Mouse (Mus musculus): ENCODE data around the gene Fgfrl1. TPM values are rescaled to one million over a fixed set of nuclear protein-coding genes. Genes with fewer than 3 reads are reported as not detected.

Fgfrl1 gene
- polyA plus RNA-seq, 1 experiment from 2014 or later, result 4.7 TPM

GRCm38 (mm10) chr5:108660632-108661268 lies 31.4 kb upstream of the Fgfrl1 start:
- Histone ChIP-seq H3K9me3 (ENCODE audit: control insufficient read depth, low read length) (no peaks in the 10 kb centered on the region), H3K4me1 (ENCODE audit: control insufficient read depth, insufficient read depth, low read depth, low read length) (peaks cover 17% of the 10 kb centered on the region), H3K27ac (ENCODE audit: low read depth, low read length) (peak overlapping the region; percentile 41), H3K27me3 (replicated peaks; ENCODE audit: control insufficient read depth, insufficient read depth, low read length) (no peaks in the 10 kb centered on the region), H3K4me3 (ENCODE audit: low read length) (peak overlapping the region; percentile 95), H3K36me3 (ENCODE audit: control insufficient read depth, insufficient read depth, low read length) (peaks cover 9% of the 10 kb centered on the region), H3K9ac (ENCODE audit: low read depth, low read length) (peak overlapping the region; percentile 98), H3K4me2 (ENCODE audit: low read length) (peak overlapping the region; percentile 91)
- WGBS, result 9% methylated on average over 36 of the region's 36 CpGs
- peak; percentile 98 for ATAC-seq

- Histone ChIP-seq H3K4me3 (ENCODE audit: low read length) (no peak overlapping the region), H3K9me3 (ENCODE audit: control insufficient read depth, low read length) (no peaks in the 10 kb centered on the region), H3K27ac (ENCODE audit: low read depth, low read length) (no peak overlapping the region), H3K4me1 (ENCODE audit: control insufficient read depth, insufficient read depth, low read depth, low read length) (peaks cover 17% of the 10 kb centered on the region), H3K9ac (ENCODE audit: low read depth, low read length) (no peak overlapping the region), H3K36me3 (ENCODE audit: control insufficient read depth, insufficient read depth, low read length) (no peaks in the 10 kb centered on the region), H3K4me2 (ENCODE audit: low read length) (no peak overlapping the region), H3K27me3 (replicated peaks; ENCODE audit: control insufficient read depth, insufficient read depth, low read length) (no peaks in the 10 kb centered on the region)
- WGBS, result 85% methylated on average over 4 of the region's 4 CpGs
- no peak for ATAC-seq
Observed at GRCm38 (mm10) chr5:108662772-108663171, 29.4 kb upstream of the Fgfrl1 start.

GRCm38 (mm10) chr5:108665066-108665465 lies 27.1 kb upstream of the Fgfrl1 start:
- no peaks in the 10 kb centered on the region for H3K36me3 ChIP-seq (ENCODE audit: control insufficient read depth, insufficient read depth, low read length)
- WGBS, result 44% methylated on average over 3 of the region's 3 CpGs
- no peak overlapping the region for H3K4me3 ChIP-seq (ENCODE audit: low read length)
- ATAC-seq, result no peak
- H3K4me1 ChIP-seq (ENCODE audit: control insufficient read depth, insufficient read depth, low read depth, low read length), result peaks cover 12% of the 10 kb centered on the region
- H3K9ac ChIP-seq (ENCODE audit: low read depth, low read length), result no peak overlapping the region
- H3K9me3 ChIP-seq (ENCODE audit: control insufficient read depth, low read length), result no peaks in the 10 kb centered on the region
- no peak overlapping the region for H3K27ac ChIP-seq (ENCODE audit: low read depth, low read length)
- H3K4me2 ChIP-seq (ENCODE audit: low read length), result no peak overlapping the region
- no peaks in the 10 kb centered on the region for H3K27me3 ChIP-seq (replicated peaks; ENCODE audit: control insufficient read depth, insufficient read depth, low read length)

DNA sequence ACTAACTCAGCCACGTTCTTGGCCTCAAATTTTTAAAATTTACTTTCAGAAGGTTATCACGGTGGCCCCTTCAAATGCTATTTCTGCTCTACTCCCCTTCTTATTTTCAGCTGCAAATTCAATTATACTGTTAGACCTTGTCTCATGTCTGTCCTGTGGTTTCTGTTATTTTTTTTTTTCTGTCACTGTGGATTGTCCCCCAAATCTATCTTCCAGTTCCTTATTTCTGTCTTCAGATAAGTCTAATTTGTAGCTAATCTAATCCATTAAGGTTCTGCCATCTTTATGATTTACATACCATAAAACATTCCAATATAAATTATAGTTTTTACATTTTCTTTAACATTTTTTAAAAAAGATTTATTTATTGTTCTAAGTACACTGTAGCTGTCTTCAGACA lies 24.8 kb upstream of the Fgfrl1 start:
- H3K4me3 ChIP-seq (ENCODE audit: low read length), result no peak overlapping the region
- no peak for ATAC-seq

GRCm38 (mm10) chr5:108668387-108668932 lies 23.7 kb upstream of the Fgfrl1 start:
- Histone ChIP-seq H3K4me2 (ENCODE audit: low read length) (peak overlapping the region; percentile 63), H3K27ac (ENCODE audit: low read depth, low read length) (peak overlapping the region; percentile 83), H3K4me1 (ENCODE audit: control insufficient read depth, insufficient read depth, low read depth, low read length) (peaks cover 13% of the 10 kb centered on the region), H3K27me3 (replicated peaks; ENCODE audit: control insufficient read depth, insufficient read depth, low read length) (no peaks in the 10 kb centered on the region), H3K9me3 (ENCODE audit: control insufficient read depth, low read length) (no peaks in the 10 kb centered on the region), H3K9ac (ENCODE audit: low read depth, low read length) (peak overlapping the region; percentile 69), H3K36me3 (ENCODE audit: control insufficient read depth, insufficient read depth, low read length) (peaks cover 20% of the 10 kb centered on the region), H3K4me3 (ENCODE audit: low read length) (peak overlapping the region; percentile 52)
- peak; percentile 0; the same call in 1 of the 2 replicates for ATAC-seq
- WGBS, result 13% methylated on average over 3 of the region's 3 CpGs

More for the DNA sequence above, 24.8 kb upstream of the Fgfrl1 start:
- H3K27ac ChIP-seq (ENCODE audit: low read depth, low read length), result no peak overlapping the region
- 81% methylated on average over 2 of the region's 2 CpGs for WGBS
- no peaks in the 10 kb centered on the region for H3K27me3 ChIP-seq (replicated peaks; ENCODE audit: control insufficient read depth, insufficient read depth, low read length)
- no peak overlapping the region for H3K9ac ChIP-seq (ENCODE audit: low read depth, low read length)
- peaks cover 13% of the 10 kb centered on the region for H3K4me1 ChIP-seq (ENCODE audit: control insufficient read depth, insufficient read depth, low read depth, low read length)
- peaks cover 11% of the 10 kb centered on the region for H3K36me3 ChIP-seq (ENCODE audit: control insufficient read depth, insufficient read depth, low read length)
- no peaks in the 10 kb centered on the region for H3K9me3 ChIP-seq (ENCODE audit: control insufficient read depth, low read length)
- no peak overlapping the region for H3K4me2 ChIP-seq (ENCODE audit: low read length)

DNA sequence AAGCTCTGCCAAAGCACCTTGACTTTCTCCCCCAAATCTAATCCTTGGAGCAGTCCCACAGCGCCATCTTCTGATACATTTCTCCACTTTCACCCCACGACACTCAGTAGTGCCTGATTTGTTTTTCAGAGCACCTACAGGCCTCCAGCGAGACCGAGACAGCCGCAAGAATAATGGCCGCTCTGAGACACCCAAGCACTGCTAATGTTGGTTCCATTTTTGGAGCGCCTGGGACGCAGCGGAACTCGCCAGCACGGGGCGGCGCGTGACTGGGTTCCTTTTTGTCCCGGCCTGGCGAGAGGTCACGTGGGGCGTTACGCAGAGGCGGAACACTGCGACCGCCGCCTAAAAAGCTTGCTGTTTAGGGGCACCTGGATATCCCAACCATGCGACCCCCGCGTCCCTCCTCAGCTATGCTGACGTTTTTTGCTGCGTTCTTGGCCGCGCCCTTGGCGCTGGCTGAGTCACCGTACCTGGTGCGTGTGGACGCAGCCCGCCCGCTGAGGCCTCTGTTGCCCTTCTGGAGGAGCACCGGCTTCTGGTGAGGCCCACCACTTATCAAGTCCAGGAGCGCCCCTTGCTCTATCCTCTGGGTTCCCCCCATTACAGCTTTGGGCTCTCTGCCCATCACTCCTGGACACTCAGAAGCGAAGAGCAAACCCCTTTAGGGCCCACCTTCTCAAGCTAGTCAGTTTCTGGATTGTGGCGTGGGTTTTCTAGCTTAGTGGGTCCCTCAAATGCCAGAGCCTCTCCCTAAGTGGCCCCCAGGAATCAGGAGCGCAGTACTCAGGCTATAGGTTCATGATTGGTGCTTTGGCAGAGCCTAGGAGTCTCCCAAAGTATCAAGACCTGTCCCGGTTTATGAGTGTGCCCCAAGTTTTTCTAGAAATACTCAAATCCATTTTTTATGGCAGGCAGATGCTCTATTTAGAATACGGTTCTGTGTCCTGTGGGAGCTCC lies 22.9 kb upstream of the Fgfrl1 start, which contains the start of gene Dgkq:
Gene Dgkq, minus strand, starts transcription at position 696 of the 960 bp plus-strand sequence.
- no peaks in the 10 kb centered on the region for H3K27me3 ChIP-seq (replicated peaks; ENCODE audit: control insufficient read depth, insufficient read depth, low read length)
- H3K4me1 ChIP-seq (ENCODE audit: control insufficient read depth, insufficient read depth, low read depth, low read length), result peaks cover 13% of the 10 kb centered on the region
- H3K9me3 ChIP-seq (ENCODE audit: control insufficient read depth, low read length), result no peaks in the 10 kb centered on the region
- 6% methylated on average over 43 of the region's 43 CpGs for WGBS
- H3K4me2 ChIP-seq (ENCODE audit: low read length), result peak within 1 kb of the TSS; percentile 63
- H3K4me3 ChIP-seq (ENCODE audit: low read length), result peak within 1 kb of the TSS; percentile 52
- H3K36me3 ChIP-seq (ENCODE audit: control insufficient read depth, insufficient read depth, low read length), result peaks cover 22% of the 10 kb centered on the region
- H3K27ac ChIP-seq (ENCODE audit: low read depth, low read length), result peak within 1 kb of the TSS; percentile 83
- peak within 1 kb of the TSS; percentile 69 for H3K9ac ChIP-seq (ENCODE audit: low read depth, low read length)
- peak; percentile 88 for ATAC-seq

DNA sequence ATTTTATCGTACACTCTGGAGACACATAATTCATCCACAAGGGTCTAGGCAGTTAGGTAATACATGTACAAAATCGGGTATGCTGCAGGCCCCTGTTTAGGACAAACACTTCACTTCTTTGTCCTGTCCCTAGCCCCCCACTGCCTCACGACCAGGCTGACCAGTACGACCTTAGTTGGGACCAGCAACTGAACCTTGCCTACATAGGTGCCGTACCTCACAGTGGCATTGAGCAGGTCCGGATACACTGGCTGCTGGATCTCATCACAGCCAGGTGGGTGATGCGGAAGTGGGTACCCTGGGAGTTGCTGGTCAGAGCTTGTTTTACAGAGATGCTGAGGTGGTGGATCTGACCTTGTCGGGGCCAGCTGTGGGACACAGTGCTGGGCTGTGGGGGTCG lies 22.2 kb upstream of the Fgfrl1 start:
- Histone ChIP-seq H3K27me3 (replicated peaks; ENCODE audit: control insufficient read depth, insufficient read depth, low read length) (no peaks in the 10 kb centered on the region), H3K4me2 (ENCODE audit: low read length) (peak overlapping the region; percentile 63), H3K27ac (ENCODE audit: low read depth, low read length) (peak overlapping the region; percentile 17; the same call in 1 of the 2 replicates), H3K4me1 (ENCODE audit: control insufficient read depth, insufficient read depth, low read depth, low read length) (peaks cover 13% of the 10 kb centered on the region), H3K4me3 (ENCODE audit: low read length) (peak overlapping the region; percentile 52; the same call in 1 of the 2 replicates), H3K9ac (ENCODE audit: low read depth, low read length) (no peak overlapping the region; the same call in 1 of the 2 replicates), H3K36me3 (ENCODE audit: control insufficient read depth, insufficient read depth, low read length) (peaks cover 22% of the 10 kb centered on the region), H3K9me3 (ENCODE audit: control insufficient read depth, low read length) (no peaks in the 10 kb centered on the region)
- 78% methylated on average over 9 of the region's 9 CpGs for WGBS
- peak; percentile 22 for ATAC-seq

DNA sequence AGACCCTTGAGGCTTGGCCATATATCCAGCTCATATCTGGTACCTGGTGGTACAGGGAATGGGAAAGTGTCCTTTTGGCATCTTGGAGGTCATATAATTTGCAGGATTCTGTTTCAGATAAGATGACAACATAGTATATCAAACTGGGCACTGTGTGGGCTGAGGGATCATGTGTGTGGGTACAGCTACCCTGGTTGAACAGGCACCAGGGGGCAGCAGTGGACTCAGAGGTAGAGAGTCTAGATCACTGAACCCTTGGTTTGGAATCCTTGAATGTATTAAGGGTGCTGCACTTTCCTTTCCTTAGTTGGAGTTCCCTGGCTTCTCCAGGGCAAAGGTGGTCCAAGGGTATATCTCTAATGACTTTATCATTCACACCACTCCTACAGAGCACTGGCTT lies 21.4 kb upstream of the Fgfrl1 start:
- Histone ChIP-seq H3K9ac (ENCODE audit: low read depth, low read length) (no peak overlapping the region), H3K27me3 (replicated peaks; ENCODE audit: control insufficient read depth, insufficient read depth, low read length) (no peaks in the 10 kb centered on the region), H3K4me1 (ENCODE audit: control insufficient read depth, insufficient read depth, low read depth, low read length) (peaks cover 13% of the 10 kb centered on the region), H3K36me3 (ENCODE audit: control insufficient read depth, insufficient read depth, low read length) (peaks cover 22% of the 10 kb centered on the region), H3K4me3 (ENCODE audit: low read length) (no peak overlapping the region), H3K9me3 (ENCODE audit: control insufficient read depth, low read length) (no peaks in the 10 kb centered on the region), H3K27ac (ENCODE audit: low read depth, low read length) (no peak overlapping the region), H3K4me2 (ENCODE audit: low read length) (no peak overlapping the region)
- no peak for ATAC-seq

DNA sequence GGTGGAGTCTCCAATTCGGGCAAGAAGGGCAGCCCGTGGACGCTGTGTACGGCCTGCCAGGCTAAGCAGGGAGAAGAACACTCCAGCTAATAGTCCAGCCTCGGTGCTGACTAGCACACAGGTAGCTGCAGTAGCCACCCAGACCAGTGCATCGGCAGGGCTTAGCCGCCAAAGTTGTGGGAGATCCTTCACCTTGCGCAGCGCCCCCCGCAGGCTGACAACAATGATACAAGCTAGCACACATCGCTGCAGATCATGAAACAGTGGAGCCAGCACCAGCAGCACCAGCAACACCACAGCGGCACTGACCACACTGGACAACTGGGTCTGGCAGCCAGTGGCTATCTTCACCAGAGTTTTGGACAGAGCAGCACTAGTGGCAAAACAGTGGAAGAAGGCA lies 20.4 kb upstream of the Fgfrl1 start:
- Histone ChIP-seq H3K9ac (ENCODE audit: low read depth, low read length) (no peak overlapping the region), H3K4me1 (ENCODE audit: control insufficient read depth, insufficient read depth, low read depth, low read length) (peaks cover 16% of the 10 kb centered on the region), H3K27ac (ENCODE audit: low read depth, low read length) (no peak overlapping the region), H3K27me3 (replicated peaks; ENCODE audit: control insufficient read depth, insufficient read depth, low read length) (no peaks in the 10 kb centered on the region), H3K4me3 (ENCODE audit: low read length) (no peak overlapping the region), H3K4me2 (ENCODE audit: low read length) (no peak overlapping the region), H3K36me3 (ENCODE audit: control insufficient read depth, insufficient read depth, low read length) (peaks cover 22% of the 10 kb centered on the region), H3K9me3 (ENCODE audit: control insufficient read depth, low read length) (no peaks in the 10 kb centered on the region)
- WGBS, result 92% methylated on average over 12 of the region's 12 CpGs
- ATAC-seq, result no peak
